Mouse (Mus musculus) heart, adult 2 months (tissue): ENCODE results near the gene Sost. TPM values are rescaled to one million over a fixed set of nuclear protein-coding genes. Genes with fewer than 3 reads are reported as not detected.

Experiments used
- DNase-seq, 2 experiments: peaks; one replicate each; pipeline ENCODE4 v3.0.0; 2021
- H3K27ac ChIP-seq: fragments of 200-600 bp; 2 replicates; pipeline ENCODE4 v1.8.1; 2022
- H3K27me3 ChIP-seq: fragments of 200-500 bp; 2 replicates; pipeline ENCODE4 v1.6.1; 2012; ENCODE audit warnings: mild to moderate bottlenecking, low read length, inconsistent platforms, mixed read lengths; ENCODE audit not compliant: control insufficient read depth, insufficient read depth
- H3K36me3 ChIP-seq: fragments of 200-500 bp; 2 replicates; pipeline ENCODE4 v1.6.1; 2012; ENCODE audit warnings: low read length, inconsistent platforms; ENCODE audit not compliant: control insufficient read depth, insufficient read depth
- H3K4me1 ChIP-seq: fragments of 200-500 bp; 2 replicates; pipeline ENCODE4 v1.6.1; 2011; ENCODE audit warnings: low read length; ENCODE audit not compliant: control insufficient read depth, insufficient read depth
- H3K4me3 ChIP-seq: fragments of 200-600 bp; 2 replicates; pipeline ENCODE4 v1.8.1; 2022
- H3K79me2 ChIP-seq: fragments of 200-500 bp; replicated peaks from 2 replicates; pipeline ENCODE4 v1.6.1; 2012; ENCODE audit warnings: mild to moderate bottlenecking, inconsistent platforms, low read length, moderate library complexity, mixed read lengths; ENCODE audit not compliant: control insufficient read depth, insufficient read depth
- H3K9ac ChIP-seq: fragments of 200-500 bp; 2 replicates; pipeline ENCODE4 v1.6.1; 2012; ENCODE audit warnings: low read depth, mild to moderate bottlenecking, control low read depth, inconsistent platforms, low read length, mixed read lengths
- CTCF ChIP-seq: fragments of 200-600 bp; IDR thresholded peaks from 2 replicates; pipeline ENCODE4 v1.8.1; 2022; ENCODE audit warnings: antibody characterized with exemption, mild to moderate bottlenecking, moderate library complexity
- EP300 ChIP-seq: fragments of 200-500 bp; IDR thresholded peaks from 2 replicates; pipeline ENCODE4 v1.6.1; 2011; ENCODE audit warnings: low read depth, low read length, control low read depth; ENCODE audit not compliant: insufficient read depth
- POLR2A ChIP-seq: fragments of 200-500 bp; IDR thresholded peaks from 2 replicates; pipeline ENCODE4 v1.6.1; 2011; ENCODE audit warnings: mild to moderate bottlenecking, low read depth, low read length, control low read depth; ENCODE audit not compliant: insufficient read depth
- WGBS: fragments of 180-500 bp; shearing (Covaris S2); methylation state at CpG from one replicate; pipeline ENCODE4 v1.1.7; 2018; 5-methylcytosine and 5-hydroxymethylcytosine counted together
- intact Hi-C: fragments of 180-260 bp; cut with DNase I; formaldehyde crosslinking; loops from one replicate; pipeline ENCODE4 v1.15.1; 2025
- polyA plus RNA-seq: library from polyadenylated mRNA; depleted of rRNA; stranded (reverse); fragments of >200 nt; gene quantifications from 2 replicates; pipeline ENCODE4 v1.2.3, GENCODE M21; 2012
- total RNA-seq, 2 experiments: library from RNA; stranded (reverse); gene quantifications; 2 replicates each; pipeline ENCODE4 v1.2.3; 2021

The Sost gene
- total and polyA plus RNA-seq, 3 experiments = 2.1 to 7.0 (median 3.2) TPM

DNA sequence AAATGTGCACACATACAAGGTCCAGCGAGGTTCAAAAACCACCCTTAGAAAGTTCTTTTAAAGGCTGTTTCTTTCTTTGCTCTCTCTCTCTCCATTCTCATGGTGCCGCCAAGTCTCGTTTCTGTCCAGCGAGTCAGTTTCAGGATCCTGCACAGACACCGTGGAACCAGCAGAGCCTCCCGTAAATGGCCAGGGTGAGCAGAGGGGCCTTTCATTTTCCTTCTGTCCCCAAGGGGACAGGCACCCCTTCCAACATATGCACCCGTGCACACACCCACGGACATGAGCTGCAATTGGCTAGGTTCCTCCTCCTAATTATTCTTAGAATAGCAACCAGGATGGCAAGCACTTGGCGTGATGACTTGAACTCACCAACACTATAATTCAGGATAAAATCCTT, 6.7 kb upstream of the Sost start:
- Histone ChIP-seq H3K36me3 (peaks cover 6% of the 10 kb centered on the region), H3K9ac (no peak overlapping the region), H3K79me2 (no peaks in the 10 kb centered on the region), H3K4me3 (no peak overlapping the region), H3K27ac (no peak overlapping the region), H3K4me1 (peaks cover 4% of the 10 kb centered on the region; the same call in 1 of the 2 replicates), H3K27me3 (no peaks in the 10 kb centered on the region)
- no peak for TF ChIP-seq CTCF
- no peak for TF ChIP-seq EP300
- TF ChIP-seq POLR2A = no peak
- DNase-seq = no peak
- 70% methylated on average over 9 of the region's 9 CpGs for WGBS
- intact Hi-C loops = no loop called here

DNA sequence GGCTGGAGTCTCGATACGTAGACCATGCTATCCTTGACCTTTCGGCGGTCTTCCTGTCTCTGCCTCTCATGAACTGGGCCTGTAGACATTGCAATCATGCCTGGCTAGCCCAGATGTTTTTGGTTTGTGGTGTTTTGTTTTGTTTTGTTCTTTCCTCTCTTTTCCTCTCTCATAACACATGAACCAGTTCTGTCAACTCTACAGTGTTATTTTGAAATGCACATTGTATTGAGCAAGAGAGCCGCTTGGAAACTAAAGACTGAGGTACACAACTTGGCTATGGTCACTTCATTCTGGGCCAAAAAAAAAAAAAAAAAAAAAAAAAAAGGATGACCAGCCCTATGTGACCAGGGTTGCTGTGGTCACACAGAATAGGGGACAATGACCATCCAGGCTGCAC, 5.8 kb upstream of the Sost start:
- no peaks in the 10 kb centered on the region for H3K79me2 ChIP-seq
- peaks cover 4% of the 10 kb centered on the region; the same call in 1 of the 2 replicates for H3K4me1 ChIP-seq
- no peaks in the 10 kb centered on the region for H3K27me3 ChIP-seq
- intact Hi-C loops = no loop called here
- WGBS = 76% methylated on average over 5 of the region's 5 CpGs
- H3K27ac ChIP-seq = no peak overlapping the region; the same call in 1 of the 2 replicates
- DNase-seq = no peak
- no peak overlapping the region for H3K9ac ChIP-seq
- no peak overlapping the region for H3K4me3 ChIP-seq
- TF ChIP-seq POLR2A (no peak), EP300 (no peak), CTCF (no peak)
- H3K36me3 ChIP-seq = peaks cover 6% of the 10 kb centered on the region

DNA sequence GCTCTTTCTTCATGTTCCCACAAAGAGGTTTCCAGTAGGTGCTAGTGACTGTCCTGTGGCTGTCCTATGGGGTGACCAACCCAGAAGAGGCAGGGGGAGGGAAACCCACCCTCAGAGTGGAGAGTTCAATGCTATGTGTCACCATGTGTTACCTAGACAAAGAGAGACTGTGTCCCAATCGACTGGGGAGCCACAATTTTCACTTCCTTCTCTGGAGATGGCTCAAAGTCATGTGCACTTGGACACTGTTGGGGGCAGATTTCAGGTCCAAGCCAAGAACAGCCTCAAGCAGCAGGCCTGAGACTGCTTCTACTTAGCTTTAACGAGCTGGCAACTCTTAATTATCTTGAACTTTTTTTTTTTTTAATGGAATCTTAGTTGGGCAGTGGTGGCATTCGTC, 5.3 kb upstream of the Sost start:
- H3K36me3 ChIP-seq = peaks cover 6% of the 10 kb centered on the region
- DNase-seq = no peak
- WGBS = 57% methylated on average over 3 of the region's 3 CpGs

DNA sequence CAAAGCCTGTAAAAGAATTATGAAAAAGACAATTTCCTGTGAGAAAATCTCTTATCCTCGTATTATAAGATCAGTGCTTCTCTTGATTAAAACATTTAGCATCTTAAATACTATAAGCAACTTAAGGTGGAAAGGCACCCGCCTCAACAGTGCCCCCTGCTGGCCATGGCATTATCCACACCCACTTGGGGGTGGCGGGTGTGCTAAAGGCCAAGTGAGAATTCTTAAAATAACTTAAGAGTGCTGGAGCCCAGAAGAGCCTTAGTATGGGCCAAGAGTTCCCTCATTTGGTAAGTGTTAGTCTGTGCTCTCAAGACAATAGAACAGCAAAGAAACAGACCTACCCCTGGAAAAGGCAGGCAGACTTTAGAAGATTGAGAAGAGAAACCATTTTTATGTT, 4.6 kb upstream of the Sost start:
- intact Hi-C loops = no loop called here
- Histone ChIP-seq H3K4me1 (peaks cover 4% of the 10 kb centered on the region; the same call in 1 of the 2 replicates), H3K36me3 (peaks cover 6% of the 10 kb centered on the region), H3K79me2 (no peaks in the 10 kb centered on the region), H3K27ac (no peak overlapping the region), H3K9ac (no peak overlapping the region), H3K4me3 (no peak overlapping the region), H3K27me3 (no peaks in the 10 kb centered on the region)
- WGBS = 41% methylated on average over 3 of the region's 3 CpGs
- peak in 1 of 2 experiments; percentile 63 for DNase-seq
- no peak; the same call in 1 of the 2 replicates for TF ChIP-seq CTCF
- TF ChIP-seq POLR2A = 0 out of 2 replicates have a peak, but pooled peaks have one; percentile 14

More for the DNA sequence above, 5.3 kb upstream of the Sost start:
- TF ChIP-seq POLR2A (no peak), CTCF (no peak), EP300 (no peak)
- Histone ChIP-seq H3K4me3 (no peak overlapping the region), H3K27me3 (no peaks in the 10 kb centered on the region), H3K79me2 (no peaks in the 10 kb centered on the region), H3K4me1 (peaks cover 4% of the 10 kb centered on the region; the same call in 1 of the 2 replicates), H3K27ac (no peak overlapping the region; the same call in 1 of the 2 replicates), H3K9ac (no peak overlapping the region)
- intact Hi-C loops = no loop called here

DNA sequence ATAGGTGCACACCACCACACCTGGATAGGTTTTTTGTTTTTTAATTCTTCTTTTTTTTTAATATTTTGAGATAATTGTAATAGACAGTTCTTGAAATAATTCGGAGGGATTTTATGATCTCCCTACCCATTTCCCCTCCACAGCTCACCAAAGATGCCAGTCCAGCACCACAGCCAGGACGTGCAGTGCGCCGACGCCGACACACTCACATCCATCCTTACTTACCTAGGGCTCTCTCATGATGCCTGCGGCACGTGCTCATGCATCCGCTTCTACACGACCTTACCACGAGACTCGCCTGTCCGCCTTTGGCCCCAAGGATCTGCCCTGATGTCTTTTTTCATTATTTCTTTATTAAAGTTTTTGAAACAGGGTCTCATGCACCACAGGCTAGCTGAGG, 3.0 kb upstream of the Sost start:
- Histone ChIP-seq H3K4me1 (peaks cover 3% of the 10 kb centered on the region; the same call in 1 of the 2 replicates), H3K9ac (no peak overlapping the region), H3K79me2 (no peaks in the 10 kb centered on the region), H3K36me3 (peaks cover 6% of the 10 kb centered on the region), H3K27ac (no peak overlapping the region), H3K4me3 (no peak overlapping the region), H3K27me3 (no peaks in the 10 kb centered on the region)
- DNase-seq = no peak
- intact Hi-C loops = loop anchor here (5.0 kb wide), 1 partner anchor 158 kb away; no protein-coding TSS in a partner anchor
- 79% methylated on average over 13 of the region's 13 CpGs for WGBS
- TF ChIP-seq POLR2A (no peak), EP300 (no peak), CTCF (no peak)

DNA sequence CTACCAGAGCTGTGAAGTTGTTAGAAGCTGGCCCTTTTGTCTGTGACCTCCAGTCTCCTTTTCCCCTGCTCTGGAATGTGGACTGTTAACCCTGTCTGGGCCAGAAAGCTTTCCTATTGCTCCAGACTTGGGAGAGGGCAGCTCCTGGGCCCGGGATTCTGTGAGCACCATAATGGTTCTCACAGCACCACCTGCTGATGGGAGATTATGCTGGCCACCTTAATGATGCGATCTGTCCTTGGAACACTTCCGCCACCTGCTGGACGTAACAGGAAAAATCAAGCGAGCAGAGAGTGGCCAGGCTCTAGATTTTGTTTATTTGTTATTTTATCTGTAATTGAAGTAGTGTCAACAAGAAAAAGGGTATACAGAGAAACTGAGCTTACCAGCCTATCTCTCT, 2.0 kb upstream of the Sost start:
- Histone ChIP-seq H3K4me3 (no peak overlapping the region), H3K79me2 (no peaks in the 10 kb centered on the region), H3K36me3 (peaks cover 6% of the 10 kb centered on the region), H3K4me1 (no peaks in the 10 kb centered on the region; the same call in 1 of the 2 replicates), H3K27ac (no peak overlapping the region), H3K9ac (no peak overlapping the region), H3K27me3 (peaks cover 5% of the 10 kb centered on the region)
- TF ChIP-seq EP300 (peak; percentile 98), POLR2A (no peak), CTCF (peak; percentile 97)
- under 1% methylated on average over 5 of the region's 5 CpGs for WGBS
- DNase-seq = peak; percentile 81 to 82
- intact Hi-C loops = loop anchor here (1.0 to 5.0 kb wide), 2 partner anchors 49 to 156 kb away; no protein-coding TSS in a partner anchor
